In the genomic region with DNA sequence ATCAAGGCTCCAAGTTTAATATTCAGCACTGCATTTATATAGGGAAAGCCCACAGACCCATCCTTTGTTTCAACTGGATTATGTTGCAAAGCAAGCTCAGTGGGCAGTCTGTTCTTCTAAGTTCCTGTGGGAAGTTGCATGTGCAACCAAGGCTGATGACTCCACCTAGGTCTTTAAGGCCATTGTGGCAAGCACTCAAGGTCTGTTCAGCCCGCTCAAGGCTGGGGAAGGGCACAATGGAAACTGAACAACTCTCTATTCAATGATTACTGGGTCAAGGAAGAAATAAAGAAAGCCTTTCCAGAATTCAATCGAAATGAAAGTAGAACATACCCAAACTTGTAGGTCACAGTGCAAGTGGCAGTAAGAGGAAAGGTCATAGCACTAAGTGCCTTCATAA, we compare ENCODE assay signal across 20 mouse cellular contexts. TPM values are rescaled to one million over a fixed set of nuclear protein-coding genes. Genes with fewer than 3 reads are reported as not detected.
"Had no signal": no experiment of that assay in that cellular context is flagged by ENCODE, and none has a peak within 500 bp of the region (broad histone marks: within the 10 kb centered on the region; RNA-seq: fewer than 3 reads in every experiment).

No protein-coding gene starts in this region.

- H3K9ac ChIP-seq: limb, embryonic 12.5 days; liver, embryonic 13.5 days; liver, postnatal 0 days; lung, embryonic 15.5 days; midbrain, embryonic 12.5 days had no signal

- H3K27me3 ChIP-seq: limb, embryonic 12.5 days; liver, embryonic 13.5 days; lung, embryonic 15.5 days; midbrain, embryonic 12.5 days had no signal

- H3K4me3 ChIP-seq: layer of hippocampus, adult 2 months; limb, embryonic 12.5 days; liver, embryonic 13.5 days; lung, embryonic 15.5 days; midbrain, embryonic 12.5 days had no signal

- H3K27ac ChIP-seq: layer of hippocampus, adult 2 months; limb, embryonic 12.5 days; liver, embryonic 13.5 days; lung, embryonic 15.5 days; midbrain, embryonic 12.5 days had no signal

- ATAC-seq: liver, postnatal 0 days; midbrain, embryonic 16.5 days had no signal

- H3K9me3 ChIP-seq: limb, embryonic 12.5 days; liver, embryonic 13.5 days; lung, embryonic 15.5 days; midbrain, embryonic 12.5 days had no signal

- DNase-seq: kidney, adult 8-10 months; kidney, postnatal 36 days; liver; liver, embryonic 13.5 days; liver, postnatal 0 days; right cerebral cortex, adult 18-20 months; right cerebral cortex, postnatal 25 days; thymus, postnatal 4 days had no signal

- H3K36me3 ChIP-seq: limb, embryonic 12.5 days; liver, embryonic 13.5 days; lung, embryonic 15.5 days; midbrain, embryonic 12.5 days had no signal

- H3K4me1 ChIP-seq: limb, embryonic 12.5 days; liver, embryonic 13.5 days; lung, embryonic 15.5 days; midbrain, embryonic 12.5 days had no signal

- H3K4me2 ChIP-seq: limb, embryonic 12.5 days; liver, embryonic 13.5 days; lung, embryonic 15.5 days; midbrain, embryonic 12.5 days had no signal

RNA-seq across cellular contexts. Expression of a gene that starts 7.8 kb away (rescaled TPM):
- total RNA-seq: layer of hippocampus, adult 2 months; layer of hippocampus, postnatal 10 days; left cerebral cortex, postnatal 36 days; megakaryocyte-erythroid progenitor cell, adult 5-6 weeks had no signal
- polyA plus RNA-seq: kidney, embryonic 16.5 days; limb, embryonic 12.5 days; liver, embryonic 13.5 days; liver, postnatal 0 days; lung, embryonic 15.5 days; midbrain, embryonic 12.5 days; midbrain, embryonic 16.5 days; neural tube, embryonic 14.5 days; small intestine, adult 2 months; stomach, embryonic 16.5 days had no signal
